Mouse (Mus musculus) limb, embryonic 15.5 days (tissue): Measurements from ENCODE around the gene Rnf220. TPM values are rescaled to one million over a fixed set of nuclear protein-coding genes. Genes with fewer than 3 reads are reported as not detected.
"Not testable (repeated sequence)": the region's sequence is repeated elsewhere in the genome, so short reads cannot be mapped to it uniquely, and the experiment has no call there.

Experiments used
- ATAC-seq: fragments of 200-750 bp; cut with Nextera tagmentation; 2 replicates; pipeline ENCODE4 v1.8.0; 2017; ENCODE audit warnings: low read depth, moderate TSS enrichment; ENCODE audit not compliant: insufficient number of reproducible peaks, low FRiP score, low TSS enrichment
- H3K27ac ChIP-seq: fragments of 300-500 bp; sonication (generic); 2 replicates; pipeline ENCODE4 v1.5.1; 2015; ENCODE audit warnings: moderate library complexity, mild to moderate bottlenecking, inconsistent platforms
- H3K27me3 ChIP-seq: fragments of 300-500 bp; sonication (generic); 2 replicates; pipeline ENCODE4 v1.6.1; 2015; ENCODE audit warnings: inconsistent platforms
- H3K36me3 ChIP-seq: fragments of 300-500 bp; sonication (generic); 2 replicates; pipeline ENCODE4 v1.6.1; 2015; ENCODE audit warnings: inconsistent platforms
- H3K4me1 ChIP-seq: fragments of 300-500 bp; sonication (generic); 2 replicates; pipeline ENCODE4 v1.6.1; 2015; ENCODE audit warnings: inconsistent platforms
- H3K4me2 ChIP-seq: fragments of 300-500 bp; sonication (generic); 2 replicates; pipeline ENCODE4 v1.6.1; 2015; ENCODE audit warnings: mild to moderate bottlenecking, inconsistent platforms
- H3K4me3 ChIP-seq: fragments of 300-500 bp; sonication (generic); 2 replicates; pipeline ENCODE4 v1.5.1; 2015; ENCODE audit warnings: mild to moderate bottlenecking, inconsistent platforms
- H3K9ac ChIP-seq: fragments of 300-500 bp; sonication (generic); 2 replicates; pipeline ENCODE4 v1.6.1; 2015; ENCODE audit warnings: inconsistent platforms
- H3K9me3 ChIP-seq: fragments of 300-500 bp; sonication (generic); 2 replicates; pipeline ENCODE4 v1.6.1; 2016; ENCODE audit warnings: inconsistent platforms
- WGBS: fragments of 180-500 bp; shearing (Covaris S2); methylation state at CpG from one replicate; pipeline ENCODE4 v1.1.7; 2015; 5-methylcytosine and 5-hydroxymethylcytosine counted together
- polyA plus RNA-seq: library from polyadenylated mRNA; unstranded; fragments of >200 nt; fragmentation: Nextera tagmentation; extraction: Ambion mirVana; gene quantifications from 2 replicates; pipeline ENCODE4 v1.2.1, GENCODE M21; 2015

Rnf220 gene
- polyA plus RNA-seq, 1 experiment from 2014 or later: 73.0 TPM

- H3K4me2 ChIP-seq: no peak overlapping the region
- H3K36me3 ChIP-seq: no peaks in the 10 kb centered on the region; the same call in 1 of the 2 replicates
- 67% methylated on average over 8 of the region's 8 CpGs for WGBS
- ATAC-seq: no peak
- H3K9me3 ChIP-seq: no peaks in the 10 kb centered on the region
- H3K27me3 ChIP-seq: no peaks in the 10 kb centered on the region
- no peak overlapping the region for H3K27ac ChIP-seq
- H3K9ac ChIP-seq: no peak overlapping the region
- no peaks in the 10 kb centered on the region for H3K4me1 ChIP-seq
- no peak overlapping the region for H3K4me3 ChIP-seq
These were observed 233.9 kb downstream of the Rnf220 start for GRCm38 (mm10) chr4:117262987-117263386.

GRCm38 (mm10) chr4:117262101-117262913, 234.5 kb downstream of the Rnf220 start:
- 41% methylated on average over 13 of the region's 13 CpGs for WGBS
- ATAC-seq: no peak

GRCm38 (mm10) chr4:117261222-117261621, 235.6 kb downstream of the Rnf220 start:
- no peak overlapping the region for H3K27ac ChIP-seq
- no peak overlapping the region for H3K4me2 ChIP-seq
- H3K4me3 ChIP-seq: no peak overlapping the region
- 78% methylated on average over 2 of the region's 2 CpGs for WGBS
- H3K9ac ChIP-seq: no peak overlapping the region
- no peaks in the 10 kb centered on the region for H3K9me3 ChIP-seq
- no peak for ATAC-seq
- H3K4me1 ChIP-seq: no peaks in the 10 kb centered on the region
- H3K36me3 ChIP-seq: no peaks in the 10 kb centered on the region
- H3K27me3 ChIP-seq: no peaks in the 10 kb centered on the region

More at GRCm38 (mm10) chr4:117262101-117262913, 234.5 kb downstream of the Rnf220 start:
- H3K9ac ChIP-seq: no peak overlapping the region
- H3K4me1 ChIP-seq: no peaks in the 10 kb centered on the region
- no peaks in the 10 kb centered on the region for H3K27me3 ChIP-seq
- H3K4me2 ChIP-seq: no peak overlapping the region
- no peak overlapping the region for H3K4me3 ChIP-seq
- no peak overlapping the region for H3K27ac ChIP-seq
- no peaks in the 10 kb centered on the region for H3K9me3 ChIP-seq
- H3K36me3 ChIP-seq: no peaks in the 10 kb centered on the region

- ATAC-seq, H3K4me1 ChIP-seq, H3K9ac ChIP-seq, H3K4me3 ChIP-seq, H3K36me3 ChIP-seq, H3K9me3 ChIP-seq, H3K27me3 ChIP-seq, H3K4me2 ChIP-seq, H3K27ac ChIP-seq: not testable (repeated sequence)
- 72% methylated on average over 6 of the region's 6 CpGs for WGBS
These were observed 236.9 kb downstream of the Rnf220 start for GRCm38 (mm10) chr4:117259909-117260308.

- no peaks in the 10 kb centered on the region for H3K27me3 ChIP-seq
- H3K4me2 ChIP-seq: no peak overlapping the region
- no peak for ATAC-seq
- H3K9me3 ChIP-seq: no peaks in the 10 kb centered on the region
- no peak overlapping the region for H3K27ac ChIP-seq
- WGBS: 52% methylated on average over 6 of the region's 6 CpGs
- H3K36me3 ChIP-seq: no peaks in the 10 kb centered on the region
- H3K4me3 ChIP-seq: no peak overlapping the region
- H3K4me1 ChIP-seq: peaks cover 35% of the 10 kb centered on the region
- no peak overlapping the region for H3K9ac ChIP-seq
These were observed 242.2 kb downstream of the Rnf220 start for GRCm38 (mm10) chr4:117254672-117255071.

GRCm38 (mm10) chr4:117254017-117254627, 242.7 kb downstream of the Rnf220 start:
- no peak overlapping the region for H3K4me2 ChIP-seq
- ATAC-seq: no peak
- H3K9me3 ChIP-seq: no peaks in the 10 kb centered on the region
- no peak overlapping the region for H3K4me3 ChIP-seq
- H3K27ac ChIP-seq: no peak overlapping the region
- WGBS: 54% methylated on average over 5 of the region's 5 CpGs
- H3K4me1 ChIP-seq: peaks cover 35% of the 10 kb centered on the region
- H3K9ac ChIP-seq: no peak overlapping the region
- no peaks in the 10 kb centered on the region for H3K36me3 ChIP-seq
- no peaks in the 10 kb centered on the region for H3K27me3 ChIP-seq

GRCm38 (mm10) chr4:117253218-117254016, 243.4 kb downstream of the Rnf220 start:
- H3K9ac ChIP-seq: no peak overlapping the region
- ATAC-seq: no peak
- no peaks in the 10 kb centered on the region for H3K36me3 ChIP-seq
- 0 out of 2 replicates have a peak overlapping the region, but pooled peaks have one; percentile 65 for H3K4me2 ChIP-seq
- no peak overlapping the region for H3K4me3 ChIP-seq
- H3K27me3 ChIP-seq: no peaks in the 10 kb centered on the region
- WGBS: 56% methylated on average over 12 of the region's 12 CpGs
- peaks cover 35% of the 10 kb centered on the region for H3K4me1 ChIP-seq
- H3K9me3 ChIP-seq: no peaks in the 10 kb centered on the region
- H3K27ac ChIP-seq: 0 out of 2 replicates have a peak overlapping the region, but pooled peaks have one; percentile 90

GRCm38 (mm10) chr4:117252755-117253154, 244.1 kb downstream of the Rnf220 start:
- H3K9ac ChIP-seq: no peak overlapping the region

GRCm38 (mm10) chr4:117252351-117252750, 244.5 kb downstream of the Rnf220 start:
- no peak for ATAC-seq
- Histone ChIP-seq H3K27ac (peak overlapping the region; percentile 90), H3K4me3 (peak overlapping the region; percentile 64), H3K36me3 (no peaks in the 10 kb centered on the region), H3K4me2 (peak overlapping the region; percentile 65), H3K27me3 (no peaks in the 10 kb centered on the region), H3K9ac (peak overlapping the region; percentile 31; the same call in 1 of the 2 replicates), H3K4me1 (peaks cover 35% of the 10 kb centered on the region), H3K9me3 (no peaks in the 10 kb centered on the region)
- 6% methylated on average over 5 of the region's 5 CpGs for WGBS

More at GRCm38 (mm10) chr4:117252755-117253154, 244.1 kb downstream of the Rnf220 start:
- H3K27ac ChIP-seq: peak overlapping the region; percentile 90
- peak overlapping the region; percentile 65 for H3K4me2 ChIP-seq
- H3K4me1 ChIP-seq: peaks cover 35% of the 10 kb centered on the region
- H3K36me3 ChIP-seq: no peaks in the 10 kb centered on the region
- peak overlapping the region; percentile 64 for H3K4me3 ChIP-seq
- 75% methylated on average over 5 of the region's 5 CpGs for WGBS
- H3K9me3 ChIP-seq: no peaks in the 10 kb centered on the region
- no peak for ATAC-seq
- no peaks in the 10 kb centered on the region for H3K27me3 ChIP-seq

- H3K4me2 ChIP-seq: peak within 1 kb of the TSS; percentile 65
- under 1% methylated on average over 43 of the region's 43 CpGs for WGBS
- ATAC-seq: peak; percentile 95
These were observed 245.0 kb downstream of the Rnf220 start, which contains the start of the genes Tmem53 and Armh1 for GRCm38 (mm10) chr4:117251801-117252316. Gene Tmem53 (plus strand): TSS chr4:117251951. Gene Armh1 (minus strand): TSS chr4:117252125.

GRCm38 (mm10) chr4:117250982-117251381, 245.9 kb downstream of the Rnf220 start:
- no peak for ATAC-seq
- H3K4me3 ChIP-seq: peak overlapping the region; percentile 64

More at GRCm38 (mm10) chr4:117251801-117252316, 245.0 kb downstream of the Rnf220 start, which contains the start of the genes Tmem53 and Armh1:
- Histone ChIP-seq H3K27me3 (no peaks in the 10 kb centered on the region), H3K27ac (peak within 1 kb of the TSS; percentile 90), H3K9ac (peak within 1 kb of the TSS; percentile 31; the same call in 1 of the 2 replicates), H3K4me1 (peaks cover 35% of the 10 kb centered on the region), H3K4me3 (peak within 1 kb of the TSS; percentile 64), H3K36me3 (no peaks in the 10 kb centered on the region), H3K9me3 (no peaks in the 10 kb centered on the region)

More at GRCm38 (mm10) chr4:117250982-117251381, 245.9 kb downstream of the Rnf220 start:
- H3K4me2 ChIP-seq: peak overlapping the region; percentile 65
- H3K27me3 ChIP-seq: no peaks in the 10 kb centered on the region
- no peaks in the 10 kb centered on the region for H3K36me3 ChIP-seq
- 82% methylated on average over 1 of the region's 1 CpGs for WGBS
- H3K9me3 ChIP-seq: no peaks in the 10 kb centered on the region
- H3K27ac ChIP-seq: no peak overlapping the region; the same call in 1 of the 2 replicates
- H3K4me1 ChIP-seq: peaks cover 35% of the 10 kb centered on the region
- H3K9ac ChIP-seq: no peak overlapping the region
